Mouse (Mus musculus) E14TG2a.4 (cell line): Measurements from ENCODE around the gene Cntfr.
A peak's percentile ranks its signal among the peaks of the same experiment; 100 is the strongest.

Source experiments
- H3K27me3 ChIP-seq: 2 replicates; pipeline ENCODE4 v1.6.1; 2014; ENCODE audit warnings: low read length, control low read depth; ENCODE audit not compliant: insufficient read depth
- H3K36me3 ChIP-seq: 2 replicates; pipeline ENCODE4 v1.6.1; 2014; ENCODE audit warnings: low read length, control low read depth; ENCODE audit not compliant: insufficient read depth
- H3K4me1 ChIP-seq: replicated peaks from 2 replicates; pipeline ENCODE4 v1.6.1; 2014; ENCODE audit warnings: low read depth, low read length, control low read depth
- H3K4me3 ChIP-seq: replicated peaks from 2 replicates; pipeline ENCODE4 v1.5.1; 2014; ENCODE audit warnings: mild to moderate bottlenecking, low read length
- H3K9me3 ChIP-seq: 2 replicates; pipeline ENCODE4 v1.6.1; 2014; ENCODE audit warnings: low read length, control low read depth
- CTCF ChIP-seq: conservative IDR thresholded peaks from 2 replicates; pipeline ENCODE4 v1.5.1; 2014; ENCODE audit warnings: low read length
- NANOG ChIP-seq: IDR thresholded peaks from 2 replicates; pipeline ENCODE4 v1.6.1; 2014; ENCODE audit warnings: borderline replicate concordance, low read length, mixed read lengths
- POU5F1 ChIP-seq: IDR thresholded peaks from 2 replicates; pipeline ENCODE4 v1.6.1; 2014; ENCODE audit warnings: low read length, borderline replicate concordance

The Cntfr gene

GRCm38 (mm10) chr4:41731052-41731765, 34.3 kb upstream of the Cntfr start, which contains the start of gene Arid3c:
Arid3c (minus strand) TSS chr4:41731142.
- no peak for TF ChIP-seq CTCF
- TF ChIP-seq NANOG = no peak
- no peak for TF ChIP-seq POU5F1
- H3K36me3 ChIP-seq = no peaks in the 10 kb centered on the region
- H3K4me1 ChIP-seq = peaks cover 21% of the 10 kb centered on the region
- no peaks in the 10 kb centered on the region for H3K9me3 ChIP-seq
- H3K4me3 ChIP-seq = peak within 1 kb of the TSS; percentile 76
- peaks cover 84% of the 10 kb centered on the region for H3K27me3 ChIP-seq

- peaks cover 78% of the 10 kb centered on the region for H3K27me3 ChIP-seq
- H3K4me1 ChIP-seq = peaks cover 42% of the 10 kb centered on the region
- no peak overlapping the region for H3K4me3 ChIP-seq
- no peaks in the 10 kb centered on the region for H3K36me3 ChIP-seq
- TF ChIP-seq CTCF = no peak
- H3K9me3 ChIP-seq = no peaks in the 10 kb centered on the region
Measured at GRCm38 (mm10) chr4:41726826-41727621, 30.1 kb upstream of the Cntfr start.

GRCm38 (mm10) chr4:41722918-41723351, 26.0 kb upstream of the Cntfr start, which contains the start of gene Dctn3:
Dctn3 (minus strand) TSS chr4:41723170.
- TF ChIP-seq CTCF = no peak
- TF ChIP-seq NANOG = no peak
- TF ChIP-seq POU5F1 = no peak
- H3K4me3 ChIP-seq = peak within 1 kb of the TSS; percentile 95
- H3K4me1 ChIP-seq = peaks cover 41% of the 10 kb centered on the region
- peaks cover 42% of the 10 kb centered on the region for H3K27me3 ChIP-seq
- peaks cover 29% of the 10 kb centered on the region for H3K36me3 ChIP-seq
- H3K9me3 ChIP-seq = no peaks in the 10 kb centered on the region

GRCm38 (mm10) chr4:41716834-41717233, 19.9 kb upstream of the Cntfr start:
- no peak overlapping the region for H3K4me3 ChIP-seq
- no peak for TF ChIP-seq CTCF
- no peak for TF ChIP-seq NANOG
- no peak for TF ChIP-seq POU5F1
- peaks cover 71% of the 10 kb centered on the region for H3K36me3 ChIP-seq

GRCm38 (mm10) chr4:41715596-41715995, 18.7 kb upstream of the Cntfr start:
- no peak for TF ChIP-seq NANOG
- TF ChIP-seq CTCF = peak; percentile 40
- TF ChIP-seq POU5F1 = no peak
- H3K4me1 ChIP-seq = peaks cover 52% of the 10 kb centered on the region
- H3K4me3 ChIP-seq = no peak overlapping the region
- H3K9me3 ChIP-seq = no peaks in the 10 kb centered on the region
- H3K27me3 ChIP-seq = no peaks in the 10 kb centered on the region
- peaks cover 81% of the 10 kb centered on the region for H3K36me3 ChIP-seq

More at GRCm38 (mm10) chr4:41716834-41717233, 19.9 kb upstream of the Cntfr start:
- H3K27me3 ChIP-seq = no peaks in the 10 kb centered on the region
- H3K4me1 ChIP-seq = peaks cover 43% of the 10 kb centered on the region
- no peaks in the 10 kb centered on the region for H3K9me3 ChIP-seq

- no peak overlapping the region for H3K4me3 ChIP-seq
- TF ChIP-seq NANOG = no peak
- TF ChIP-seq POU5F1 = no peak
- no peak for TF ChIP-seq CTCF
- H3K36me3 ChIP-seq = peaks cover 77% of the 10 kb centered on the region
- H3K4me1 ChIP-seq = peaks cover 52% of the 10 kb centered on the region
- no peaks in the 10 kb centered on the region for H3K9me3 ChIP-seq
- no peaks in the 10 kb centered on the region for H3K27me3 ChIP-seq
Measured at GRCm38 (mm10) chr4:41715082-41715481, 18.2 kb upstream of the Cntfr start.

GRCm38 (mm10) chr4:41714276-41714675, 17.4 kb upstream of the Cntfr start:
- Histone ChIP-seq H3K9me3 (no peaks in the 10 kb centered on the region), H3K27me3 (no peaks in the 10 kb centered on the region), H3K36me3 (peaks cover 69% of the 10 kb centered on the region), H3K4me3 (peak overlapping the region; percentile 94), H3K4me1 (peaks cover 52% of the 10 kb centered on the region)
- peak; percentile 75 for TF ChIP-seq CTCF
- no peak for TF ChIP-seq POU5F1

- Histone ChIP-seq H3K36me3 (peaks cover 61% of the 10 kb centered on the region), H3K9me3 (no peaks in the 10 kb centered on the region), H3K4me1 (peaks cover 52% of the 10 kb centered on the region), H3K4me3 (peak within 1 kb of the TSS; percentile 94), H3K27me3 (no peaks in the 10 kb centered on the region)
- TF ChIP-seq NANOG = no peak
- no peak; the same call in 1 of the 2 replicates for TF ChIP-seq CTCF
- no peak for TF ChIP-seq POU5F1
Measured at GRCm38 (mm10) chr4:41713197-41714067, 16.5 kb upstream of the Cntfr start, which contains the start of gene Rpp25l. Rpp25l (minus strand) TSS chr4:41713534.
